Mouse (Mus musculus) lung, embryonic 14.5 days (tissue): ENCODE results near the gene Rab40c. TPM values are rescaled to one million over a fixed set of nuclear protein-coding genes. Genes with fewer than 3 reads are reported as not detected.
A peak's percentile ranks its signal among the peaks of the same experiment; 100 is the strongest.

Experiments
- ATAC-seq: fragments of 200-750 bp; cut with Nextera tagmentation; 2 replicates; pipeline ENCODE4 v1.8.0; 2017; ENCODE audit warnings: mild to moderate bottlenecking, moderate TSS enrichment, moderate library complexity; ENCODE audit not compliant: insufficient read depth
- DNase-seq: peaks from one replicate; pipeline ENCODE4 v3.0.0-alpha.2; 2015
- H3K27ac ChIP-seq: fragments of 300-500 bp; sonication (generic); 2 replicates; pipeline ENCODE4 v1.5.1; 2014; ENCODE audit warnings: low read depth, mild to moderate bottlenecking, moderate library complexity
- H3K27me3 ChIP-seq: fragments of 300-500 bp; sonication (generic); 2 replicates; pipeline ENCODE4 v1.6.1; 2014; ENCODE audit warnings: low read length, control low read depth; ENCODE audit not compliant: insufficient read depth
- H3K36me3 ChIP-seq: fragments of 300-500 bp; sonication (generic); 2 replicates; pipeline ENCODE4 v1.6.1; 2014; ENCODE audit warnings: control low read depth; ENCODE audit not compliant: insufficient read depth
- H3K4me1 ChIP-seq: fragments of 300-500 bp; sonication (generic); 2 replicates; pipeline ENCODE4 v1.6.1; 2014; ENCODE audit warnings: antibody characterized with exemption, control low read depth; ENCODE audit not compliant: insufficient read depth
- H3K4me2 ChIP-seq: fragments of 300-500 bp; sonication (generic); 2 replicates; pipeline ENCODE4 v1.6.1; 2014; ENCODE audit warnings: mild to moderate bottlenecking
- H3K4me3 ChIP-seq: fragments of 300-500 bp; sonication (generic); 2 replicates; pipeline ENCODE4 v1.5.1; 2014; ENCODE audit warnings: low read depth, low read length
- H3K9ac ChIP-seq: fragments of 300-500 bp; sonication (generic); 2 replicates; pipeline ENCODE4 v1.6.1; 2014
- H3K9me3 ChIP-seq: fragments of 300-500 bp; sonication (generic); 2 replicates; pipeline ENCODE4 v1.6.1; 2016; ENCODE audit warnings: low read depth, low read length, control low read depth
- CTCF ChIP-seq: IDR thresholded peaks from 2 replicates; pipeline ENCODE4 v1.5.1; 2016; ENCODE audit warnings: antibody characterized with exemption, low read depth
- WGBS: fragments of 180-500 bp; shearing (Covaris S2); extraction: QIAGEN DNeasy Blood & Tissue Kit; methylation state at CpG from one replicate; pipeline ENCODE4 v1.1.7; 2014; 5-methylcytosine and 5-hydroxymethylcytosine counted together
- polyA plus RNA-seq: library from polyadenylated mRNA; unstranded; fragments of >200 nt; fragmentation: Nextera tagmentation; extraction: Ambion mirVana; gene quantifications from 2 replicates; pipeline ENCODE4 v1.2.1, GENCODE M21; 2014

Gene Rab40c
- polyA plus RNA-seq, 1 experiment from 2014 or later: 15.4 TPM

DNA sequence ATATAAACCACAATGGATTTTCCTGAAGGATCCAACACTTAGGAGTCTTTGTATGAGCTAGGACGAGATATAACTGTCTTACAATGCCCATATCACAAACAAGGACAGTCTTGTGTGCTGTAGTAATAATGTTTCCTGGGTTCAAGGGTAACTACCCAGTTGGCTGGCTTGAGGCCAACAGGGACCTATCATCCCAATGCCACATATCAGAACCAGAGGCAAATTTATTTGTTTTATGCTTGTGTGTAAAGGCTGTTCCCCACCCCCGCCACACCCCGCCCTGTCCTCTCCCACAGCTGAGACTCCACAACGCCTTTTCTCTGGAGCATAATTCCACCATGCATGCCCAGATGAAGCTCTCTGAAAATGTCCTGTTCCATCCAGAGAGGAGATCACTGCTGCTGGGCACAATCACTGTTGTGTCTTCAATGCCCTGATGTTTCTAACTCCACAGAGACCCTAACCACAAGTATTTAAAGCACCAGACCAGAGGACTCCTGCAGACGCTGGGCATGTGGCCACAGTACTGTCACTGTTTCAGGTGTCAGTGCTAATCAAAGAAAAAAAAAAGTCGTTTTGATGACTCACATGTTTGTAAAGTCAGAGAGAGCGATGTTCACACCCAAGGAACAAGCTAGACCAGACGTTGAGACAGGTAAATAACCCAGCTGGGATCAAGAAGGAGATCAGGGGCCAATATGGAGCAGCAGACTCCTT is 2.4 kb downstream of the Rab40c start:
- DNase-seq (no peak), ATAC-seq (no peak)
- no peak overlapping the region; the same call in 1 of the 2 replicates for H3K4me2 ChIP-seq
- H3K9me3 ChIP-seq: no peaks in the 10 kb centered on the region
- H3K9ac ChIP-seq: no peak overlapping the region
- peaks cover 10% of the 10 kb centered on the region; the same call in 1 of the 2 replicates for H3K4me1 ChIP-seq
- H3K36me3 ChIP-seq: 0 out of 2 replicates have a peak, but pooled peaks cover 4% of the 10 kb centered on the region
- H3K27me3 ChIP-seq: no peaks in the 10 kb centered on the region
- no peak overlapping the region for H3K27ac ChIP-seq
- H3K4me3 ChIP-seq: no peak overlapping the region
- no peak for TF ChIP-seq CTCF
- WGBS: 76% methylated on average over 8 of the region's 8 CpGs

DNA sequence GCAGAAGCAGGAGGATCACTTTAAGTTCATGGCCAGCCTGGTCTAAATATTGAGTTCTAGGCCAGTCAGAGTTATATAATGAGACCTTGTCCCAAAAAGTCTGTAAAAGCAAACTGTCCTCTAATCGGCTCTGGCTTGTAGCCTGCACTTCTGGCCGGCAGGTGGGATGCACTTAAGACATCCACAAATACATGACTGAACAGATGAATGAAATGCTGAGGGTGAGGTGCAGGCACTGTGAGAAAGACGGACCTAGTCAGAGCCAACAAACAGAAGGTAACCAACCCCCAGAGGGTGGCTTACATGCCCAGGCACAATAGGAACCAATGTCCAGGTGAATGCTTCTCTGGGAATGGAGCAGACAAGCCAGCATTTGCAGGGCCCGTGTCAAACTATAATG is 5.2 kb downstream of the Rab40c start:
- WGBS: 75% methylated on average over 4 of the region's 4 CpGs

DNA sequence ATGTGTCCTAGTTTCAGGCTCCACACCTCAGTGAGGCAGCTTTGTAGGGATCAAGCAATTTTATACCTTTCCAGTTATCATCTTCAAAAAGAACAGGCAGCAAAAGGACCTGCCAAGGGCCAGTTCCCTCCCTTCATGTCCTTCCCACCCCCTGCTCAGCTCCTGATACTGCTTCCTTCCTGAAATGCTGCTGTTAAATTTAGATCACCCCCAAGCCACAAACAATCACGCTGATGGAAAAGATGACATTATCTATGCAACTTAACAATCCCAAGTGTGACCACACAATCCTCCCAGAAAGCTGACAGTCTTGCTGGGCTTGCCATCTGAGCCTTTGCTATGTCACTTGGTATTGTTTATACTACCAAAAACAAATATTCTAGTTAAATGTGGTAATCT is 5.7 kb downstream of the Rab40c start:
- 53% methylated on average over 1 of the region's 1 CpGs for WGBS
- Histone ChIP-seq H3K36me3 (0 out of 2 replicates have a peak, but pooled peaks cover 4% of the 10 kb centered on the region), H3K4me2 (no peak overlapping the region), H3K4me1 (peaks cover 10% of the 10 kb centered on the region; the same call in 1 of the 2 replicates), H3K27ac (no peak overlapping the region), H3K4me3 (no peak overlapping the region), H3K9me3 (no peaks in the 10 kb centered on the region), H3K9ac (no peak overlapping the region), H3K27me3 (no peaks in the 10 kb centered on the region)
- no peak for TF ChIP-seq CTCF
- ATAC-seq: no peak
- DNase-seq: peak; percentile 28

More for the DNA sequence above, 5.2 kb downstream of the Rab40c start:
- Histone ChIP-seq H3K36me3 (0 out of 2 replicates have a peak, but pooled peaks cover 4% of the 10 kb centered on the region), H3K27ac (no peak overlapping the region), H3K4me2 (no peak overlapping the region), H3K4me3 (no peak overlapping the region), H3K27me3 (no peaks in the 10 kb centered on the region), H3K9ac (no peak overlapping the region), H3K4me1 (peaks cover 10% of the 10 kb centered on the region; the same call in 1 of the 2 replicates), H3K9me3 (no peaks in the 10 kb centered on the region)
- DNase-seq (no peak), ATAC-seq (no peak)
- no peak for TF ChIP-seq CTCF

DNA sequence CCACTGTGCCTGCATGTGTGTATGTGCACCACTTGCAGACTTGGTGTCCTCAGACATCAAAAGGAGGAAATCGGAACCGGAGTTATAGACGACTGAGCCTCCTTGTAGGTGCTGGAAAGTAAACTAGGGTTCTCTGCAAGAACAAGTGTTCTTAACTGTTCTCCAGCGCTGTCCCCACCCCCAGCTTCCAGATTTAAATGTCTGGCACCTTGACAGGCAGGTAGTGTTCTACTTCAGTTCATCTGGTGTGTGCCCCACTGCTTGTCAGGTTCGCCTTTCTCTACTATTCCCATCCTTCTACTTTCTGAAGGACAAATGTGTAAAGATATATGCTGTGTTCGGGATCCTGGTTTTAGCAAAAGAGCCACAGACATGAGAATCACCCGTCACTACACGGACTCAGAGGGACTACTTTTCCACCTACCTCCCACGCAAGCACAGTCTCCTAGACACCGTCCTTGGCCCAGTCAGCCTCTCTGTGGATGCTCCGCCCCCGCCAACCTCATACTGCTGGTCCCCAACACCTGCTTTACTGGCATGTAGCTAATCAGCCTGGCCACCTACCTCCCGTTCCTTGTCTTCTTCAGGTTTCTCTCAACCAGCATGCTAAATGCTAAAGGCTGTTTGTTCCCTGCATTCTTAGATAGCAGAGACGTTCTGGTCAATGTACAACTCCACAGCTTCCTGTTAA is 6.2 kb downstream of the Rab40c start:
- H3K4me1 ChIP-seq: peaks cover 5% of the 10 kb centered on the region; the same call in 1 of the 2 replicates
- H3K9me3 ChIP-seq: no peaks in the 10 kb centered on the region
- H3K4me2 ChIP-seq: no peak overlapping the region
- no peak for TF ChIP-seq CTCF
- ATAC-seq (no peak), DNase-seq (no peak)
- no peaks in the 10 kb centered on the region for H3K27me3 ChIP-seq
- no peak overlapping the region for H3K4me3 ChIP-seq
- 78% methylated on average over 14 of the region's 14 CpGs for WGBS
- no peak overlapping the region for H3K27ac ChIP-seq
- 0 out of 2 replicates have a peak, but pooled peaks cover 4% of the 10 kb centered on the region for H3K36me3 ChIP-seq
- no peak overlapping the region for H3K9ac ChIP-seq

DNA sequence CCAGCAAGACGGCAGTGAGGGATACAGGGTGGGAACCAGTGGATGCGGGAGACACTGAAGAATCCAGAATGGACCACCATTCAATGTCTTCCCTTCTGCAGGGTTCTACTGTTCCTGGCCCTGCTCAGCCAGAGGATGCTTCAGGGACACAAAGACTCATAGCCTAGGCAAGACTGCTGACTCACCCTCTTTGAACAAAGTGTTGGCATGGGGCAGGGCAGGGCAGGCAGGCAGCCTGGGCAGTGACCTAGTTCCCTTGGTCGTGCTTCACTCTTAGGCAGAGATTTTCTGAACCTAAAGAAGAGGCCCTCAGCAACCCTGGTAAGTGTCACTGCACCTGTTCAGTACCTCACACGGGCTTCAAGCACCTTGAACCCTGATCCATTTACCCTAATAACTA is 7.7 kb downstream of the Rab40c start:
- no peaks in the 10 kb centered on the region; the same call in 1 of the 2 replicates for H3K4me1 ChIP-seq
- 0 out of 2 replicates have a peak, but pooled peaks cover 1% of the 10 kb centered on the region for H3K36me3 ChIP-seq
- no peak overlapping the region for H3K4me2 ChIP-seq
- no peaks in the 10 kb centered on the region for H3K27me3 ChIP-seq
- no peak for TF ChIP-seq CTCF
- no peak overlapping the region for H3K9ac ChIP-seq
- DNase-seq (no peak), ATAC-seq (no peak)
- no peak overlapping the region for H3K27ac ChIP-seq
- no peaks in the 10 kb centered on the region for H3K9me3 ChIP-seq
- H3K4me3 ChIP-seq: no peak overlapping the region
- WGBS: 84% methylated on average over 4 of the region's 4 CpGs

DNA sequence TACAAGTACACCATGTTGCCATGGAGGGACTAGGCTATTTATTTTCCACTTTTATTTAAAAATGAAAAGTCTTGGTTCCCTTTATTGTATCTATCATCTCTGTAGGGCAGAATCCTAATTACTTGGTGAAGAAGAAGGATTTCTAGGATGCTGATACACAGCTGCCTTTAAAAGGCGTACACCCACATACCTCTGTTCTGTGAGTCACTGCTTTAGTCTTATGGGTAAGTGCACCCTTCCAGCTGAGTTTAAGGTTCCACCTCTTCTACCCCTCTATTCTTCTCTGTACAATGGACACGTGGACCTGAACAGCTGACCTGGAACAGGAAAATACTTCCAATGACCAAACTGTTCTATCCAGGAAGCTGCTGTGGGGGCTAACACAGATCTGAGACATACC is 11.9 kb downstream of the Rab40c start:
- no peak overlapping the region for H3K27ac ChIP-seq
- no peaks in the 10 kb centered on the region for H3K9me3 ChIP-seq
- no peaks in the 10 kb centered on the region for H3K27me3 ChIP-seq
- 81% methylated on average over 2 of the region's 2 CpGs for WGBS
- ATAC-seq (no peak), DNase-seq (no peak)
- no peak for TF ChIP-seq CTCF
- no peak overlapping the region for H3K9ac ChIP-seq
- H3K4me3 ChIP-seq: no peak overlapping the region
- H3K4me2 ChIP-seq: no peak overlapping the region
- no peaks in the 10 kb centered on the region for H3K36me3 ChIP-seq
- no peaks in the 10 kb centered on the region for H3K4me1 ChIP-seq

DNA sequence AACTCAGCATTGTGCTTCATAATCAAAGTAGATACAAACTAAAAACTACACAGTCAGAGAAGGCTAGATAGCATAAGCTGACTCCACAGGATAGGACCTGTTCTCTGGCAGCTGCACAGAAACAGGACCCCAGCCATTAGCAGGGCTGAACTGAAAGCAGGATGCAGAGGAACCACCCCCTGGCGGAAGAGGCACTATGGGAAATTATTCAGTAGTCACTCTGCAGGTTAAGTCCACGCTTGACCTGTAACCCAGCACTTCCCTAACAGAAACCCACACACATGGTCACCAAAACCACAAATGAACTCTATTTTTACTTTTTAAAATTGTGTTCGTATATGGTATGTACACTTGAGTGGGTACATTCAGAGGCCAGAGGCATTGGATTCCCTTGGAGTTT is 16.5 kb downstream of the Rab40c start:
- WGBS: 87% methylated on average over 3 of the region's 3 CpGs
- Histone ChIP-seq H3K36me3 (peaks cover 11% of the 10 kb centered on the region), H3K9ac (no peak overlapping the region), H3K4me2 (no peak overlapping the region), H3K27me3 (no peaks in the 10 kb centered on the region), H3K27ac (no peak overlapping the region), H3K9me3 (no peaks in the 10 kb centered on the region), H3K4me1 (no peaks in the 10 kb centered on the region), H3K4me3 (no peak overlapping the region)
- DNase-seq (no peak), ATAC-seq (no peak)
- no peak for TF ChIP-seq CTCF
